Mouse (Mus musculus): ENCODE measurements around the gene Negr1.

- TF ChIP-seq CTCF (IDR thresholded peaks at IDR 0.05; ENCODE audit: extremely low read depth, insufficient read depth, low read length) (no peak), POLR2A (IDR thresholded peaks at IDR 0.05; ENCODE audit: extremely low read depth, insufficient read depth, low read length) (no peak)
Observed at GRCm38 (mm10) chr3:157105580-157106264, 544.1 kb downstream of the Negr1 start.
